Mouse (Mus musculus): Measurements from ENCODE around the gene Mxd4.

The Mxd4 gene

GRCm38 (mm10) chr5:34187601-34188316, at the start of gene Mxd4:
Mxd4 (minus strand) TSS chr5:34187720.
- peak; percentile 100 for DNase-seq

GRCm38 (mm10) chr5:34235898-34236420, 48.4 kb upstream of the Mxd4 start:
- DNase-seq, result peak in 1 of 2 experiments; percentile 69

- no peak for DNase-seq
Measured at GRCm38 (mm10) chr5:34235056-34235455, 47.5 kb upstream of the Mxd4 start.

GRCm38 (mm10) chr5:34233221-34233515, 45.6 kb upstream of the Mxd4 start:
- DNase-seq, result no peak

GRCm38 (mm10) chr5:34232481-34233220, 45.1 kb upstream of the Mxd4 start:
- DNase-seq, result no peak

- DNase-seq, result no peak
Measured at GRCm38 (mm10) chr5:34231901-34232300, 44.4 kb upstream of the Mxd4 start.

GRCm38 (mm10) chr5:34230599-34231485, 43.3 kb upstream of the Mxd4 start:
- no peak for DNase-seq

GRCm38 (mm10) chr5:34229503-34229902, 42.0 kb upstream of the Mxd4 start:
- no peak for DNase-seq

GRCm38 (mm10) chr5:34225516-34225915, 38.0 kb upstream of the Mxd4 start:
- DNase-seq, result peak; percentile 76 to 82

GRCm38 (mm10) chr5:34224515-34224914, 37.0 kb upstream of the Mxd4 start:
- DNase-seq, result no peak

- no peak for DNase-seq
Measured at GRCm38 (mm10) chr5:34220001-34220400, 32.5 kb upstream of the Mxd4 start.

GRCm38 (mm10) chr5:34218672-34219071, 31.2 kb upstream of the Mxd4 start:
- no peak for DNase-seq

GRCm38 (mm10) chr5:34217756-34218155, 30.2 kb upstream of the Mxd4 start:
- DNase-seq, result no peak

GRCm38 (mm10) chr5:34216025-34216424, 28.5 kb upstream of the Mxd4 start:
- DNase-seq, result no peak

GRCm38 (mm10) chr5:34213659-34214058, 26.1 kb upstream of the Mxd4 start:
- peak; percentile 53 to 60 for DNase-seq

GRCm38 (mm10) chr5:34210279-34210678, 22.8 kb upstream of the Mxd4 start:
- DNase-seq, result peak; percentile 86 to 87

- DNase-seq, result no peak
Measured at GRCm38 (mm10) chr5:34207503-34207902, 20.0 kb upstream of the Mxd4 start.

- peak; percentile 61 to 72 for DNase-seq
Measured at GRCm38 (mm10) chr5:34205788-34206187, 18.3 kb upstream of the Mxd4 start.

GRCm38 (mm10) chr5:34204911-34205310, 17.4 kb upstream of the Mxd4 start:
- DNase-seq, result peak; percentile 92

GRCm38 (mm10) chr5:34202006-34202405, 14.5 kb upstream of the Mxd4 start:
- peak in 1 of 2 experiments; percentile 59 for DNase-seq

GRCm38 (mm10) chr5:34201396-34201795, 13.9 kb upstream of the Mxd4 start:
- DNase-seq, result no peak

- no peak for DNase-seq
Measured at GRCm38 (mm10) chr5:34198615-34199014, 11.1 kb upstream of the Mxd4 start.

GRCm38 (mm10) chr5:34197243-34197642, 9.7 kb upstream of the Mxd4 start:
- DNase-seq, result peak; percentile 73

All from cerebellum, postnatal 14 days (tissue).